In the genomic region with DNA sequence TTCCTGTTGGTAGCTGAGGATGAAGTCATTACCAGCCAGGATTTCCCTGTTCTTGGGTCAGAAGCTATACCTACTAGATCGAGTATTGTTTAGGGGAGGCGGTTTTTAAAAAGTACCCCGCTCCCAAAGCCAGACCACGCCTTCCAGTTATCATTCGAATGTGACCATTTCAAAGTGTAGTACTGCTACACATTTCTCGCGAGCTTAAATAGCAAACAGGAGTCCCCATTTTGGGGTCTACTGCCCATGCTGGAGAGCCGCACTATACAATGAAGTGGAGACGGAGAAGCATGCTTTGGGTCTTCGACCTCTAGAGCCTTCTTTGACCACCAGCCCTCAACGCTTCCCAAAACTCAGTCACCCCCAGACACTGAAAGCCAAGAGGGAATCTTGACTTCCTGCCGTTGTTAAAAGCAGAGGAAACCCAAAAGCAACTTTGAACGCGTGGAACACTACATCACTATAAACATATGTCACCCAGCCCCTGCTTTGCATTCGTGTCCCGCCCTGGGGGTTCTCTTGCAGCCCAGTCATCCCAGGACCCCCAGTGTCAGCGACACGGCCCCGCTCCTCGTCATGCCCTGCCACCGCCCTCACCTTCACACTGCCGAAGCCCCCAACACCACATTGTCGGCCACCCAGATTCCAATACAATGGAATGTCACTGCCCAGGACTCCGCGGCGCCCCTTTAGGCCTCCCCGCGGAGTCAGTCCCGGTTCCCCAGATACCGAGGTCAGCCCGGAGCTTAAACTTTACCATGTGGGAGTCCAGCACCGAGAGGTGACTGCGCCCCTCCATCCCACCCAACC, we compare ENCODE assay signal across 8 mouse cellular contexts. TPM values are rescaled to one million over a fixed set of nuclear protein-coding genes. Genes with fewer than 3 reads are reported as not detected.
DNase-seq lines count a peak whose midpoint lies in the region; ATAC-seq and TF ChIP-seq lines count a peak whose summit lies in the region.
"Had no signal": no experiment of that assay in that cellular context is flagged by ENCODE, and none has a peak within 500 bp of the region (broad histone marks: within the 10 kb centered on the region; RNA-seq: fewer than 3 reads in every experiment).

No protein-coding gene starts in this region.

- peaks cover 36% of the 10 kb centered on the region for H3K4me1 ChIP-seq in G1E (ENCODE audit: insufficient read depth, low read depth, low read length)
- peaks cover 3% of the 10 kb centered on the region for H3K4me1 ChIP-seq in bone marrow macrophage, adult 2 months (ENCODE audit: control insufficient read depth, insufficient read depth, low read length)
- H3K4me1 ChIP-seq in forebrain, embryonic 12.5 days: peaks cover 25% of the 10 kb centered on the region

- intact Hi-C loops in heart, postnatal 36 days (cut with DNase I): loop anchor here (2.0 to 10.0 kb wide), 3 partner anchors 33 to 579 kb away; partner anchors contain the start of genes Hipk3, Prrg4 and Rcn1

- H3K4me3 ChIP-seq in G1E (ENCODE audit: low read depth, low read length): peak overlapping the region; percentile 79
- peak overlapping the region; percentile 71 for H3K4me3 ChIP-seq in bone marrow macrophage, adult 2 months (ENCODE audit: insufficient read depth, low read length)
- H3K4me3 ChIP-seq in forebrain, embryonic 12.5 days (replicated peaks): peak overlapping the region; percentile 98

- TF ChIP-seq CTCF in G1E (IDR thresholded peaks at IDR 0.05; ENCODE audit: low read depth, low read length): no peak
- TF ChIP-seq CTCF in bone marrow macrophage, adult 2 months (IDR thresholded peaks at IDR 0.05; ENCODE audit: low read depth, low read length): no peak

- no peaks in the 10 kb centered on the region for H3K36me3 ChIP-seq in G1E (replicated peaks)
- H3K36me3 ChIP-seq in forebrain, embryonic 12.5 days (replicated peaks): no peaks in the 10 kb centered on the region

- TF ChIP-seq POLR2A in bone marrow macrophage, adult 2 months (IDR thresholded peaks at IDR 0.05; ENCODE audit: borderline replicate concordance, low read depth, low read length): no peak

- H3K9me3 ChIP-seq in G1E (replicated peaks): no peaks in the 10 kb centered on the region
- H3K9me3 ChIP-seq in forebrain, embryonic 12.5 days: no peaks in the 10 kb centered on the region

- H3K4me2 ChIP-seq in forebrain, embryonic 12.5 days: peak overlapping the region; percentile 65

- peak; percentile 10; the same call in 1 of the 2 replicates for ATAC-seq in G1E (ENCODE audit: extremely low read depth, insufficient number of reproducible peaks, low FRiP score, poor library complexity, severe bottlenecking)
- peak; percentile 36 for ATAC-seq in forebrain, embryonic 12.5 days (ENCODE audit: low FRiP score)

- peak overlapping the region; percentile 99 for H3K9ac ChIP-seq in forebrain, embryonic 12.5 days

- peaks cover 4% of the 10 kb centered on the region; the same call in 1 of the 2 replicates for H3K27me3 ChIP-seq in G1E (ENCODE audit: insufficient read depth, low read length)
- no peaks in the 10 kb centered on the region for H3K27me3 ChIP-seq in forebrain, embryonic 12.5 days

- peak; percentile 26 for DNase-seq in G1E (ENCODE audit: low spot score)
- DNase-seq in heart, postnatal 36 days: peak; percentile 36 to 54
- DNase-seq in layer of hippocampus, adult 9-11 months: peak; percentile 12
- peak; percentile 29 for DNase-seq in lung, postnatal 14 days
- DNase-seq in right cerebral cortex, postnatal 36 days (ENCODE audit: low spot score in 2 of 2): peak; percentile 4 to 20

- H3K27ac ChIP-seq in bone marrow macrophage, adult 2 months (ENCODE audit: insufficient read depth, low read depth, low read length): peak overlapping the region; percentile 63
- H3K27ac ChIP-seq in forebrain, embryonic 12.5 days: peak overlapping the region; percentile 99

- 0% methylated on average over 33 of the region's 33 CpGs for WGBS in forebrain, embryonic 12.5 days

RNA-seq across cellular contexts. Expression of gene Qser1, which starts 0.8 kb away (rescaled TPM):
- total RNA-seq in G1E (2014; fragmentation: Nextera tagmentation) (57.8 and 61.1 TPM in 2 replicates), G1E (2017) (6.0 and 6.6 TPM in 2 replicates)
- 2.5 and 2.6 TPM in 2 replicates for polyA plus RNA-seq in G1E (2012)
- 9.5 and 11.3 TPM in 2 replicates for polyA plus RNA-seq in bone marrow macrophage, adult 2 months (2012; ENCODE audit: insufficient read depth, insufficient read length, missing spikeins)
- 15.5 and 15.6 TPM in 2 replicates for polyA plus RNA-seq in forebrain, embryonic 12.5 days (2016; fragmentation: Nextera tagmentation; extraction: Ambion mirVana)
- 10 to 100 TPM; 29.2 to 29.8 TPM for total RNA-seq in heart, postnatal 36 days (2021)

RNA-seq across cellular contexts. Expression of gene Prrg4, which starts 33.9 kb away (rescaled TPM):
- total RNA-seq in G1E (2014; fragmentation: Nextera tagmentation) (not detected in 2 replicates), G1E (2017) (0.05 TPM in 1 of 2 replicates, not detected in the other)
- not detected in 2 replicates for polyA plus RNA-seq in G1E (2012)
- 0.47 and 0.84 TPM in 2 replicates for polyA plus RNA-seq in bone marrow macrophage, adult 2 months (2012; ENCODE audit: insufficient read depth, insufficient read length, missing spikeins)
- 0.70 and 0.94 TPM in 2 replicates for polyA plus RNA-seq in forebrain, embryonic 12.5 days (2016; fragmentation: Nextera tagmentation; extraction: Ambion mirVana)
- 1 to 10 TPM in 1 of 2 experiments, under 1 TPM in 1; 0.70 to 1.7 TPM for total RNA-seq in heart, postnatal 36 days (2021)

RNA-seq across cellular contexts. Expression of gene Ccdc73, which starts 51.8 kb away (rescaled TPM):
- total RNA-seq in G1E (2014; fragmentation: Nextera tagmentation) (17.7 TPM in 1 of 2 replicates, not detected in the other), G1E (2017) (31.5 and 34.6 TPM in 2 replicates)
- polyA plus RNA-seq in G1E (2012): 0.42 and 0.66 TPM in 2 replicates
- polyA plus RNA-seq in bone marrow macrophage, adult 2 months (2012; ENCODE audit: insufficient read depth, insufficient read length, missing spikeins): 6.3 and 16.9 TPM in 2 replicates
- 8.8 and 9.7 TPM in 2 replicates for polyA plus RNA-seq in forebrain, embryonic 12.5 days (2016; fragmentation: Nextera tagmentation; extraction: Ambion mirVana)
- 1 to 10 TPM; 3.1 to 4.8 TPM for total RNA-seq in heart, postnatal 36 days (2021)
- total RNA-seq: neutrophil, adult 5-6 weeks had no signal

Comparison
In these comparisons a context has a peak if more than half of its experiments do, and no peak if none do; other contexts are left out.
1. Peak in every context shown above with its lines: DNase-seq, ATAC-seq, H3K4me3 ChIP-seq and H3K27ac ChIP-seq.